Mouse (Mus musculus) B cell, adult 2 months (primary cell): Measurements from ENCODE around the gene Lrrn1.

Experiments
- DNase-seq, 2 experiments: peaks; one replicate each; pipeline ENCODE4 v3.0.0; 2022

Lrrn1 gene

DNA sequence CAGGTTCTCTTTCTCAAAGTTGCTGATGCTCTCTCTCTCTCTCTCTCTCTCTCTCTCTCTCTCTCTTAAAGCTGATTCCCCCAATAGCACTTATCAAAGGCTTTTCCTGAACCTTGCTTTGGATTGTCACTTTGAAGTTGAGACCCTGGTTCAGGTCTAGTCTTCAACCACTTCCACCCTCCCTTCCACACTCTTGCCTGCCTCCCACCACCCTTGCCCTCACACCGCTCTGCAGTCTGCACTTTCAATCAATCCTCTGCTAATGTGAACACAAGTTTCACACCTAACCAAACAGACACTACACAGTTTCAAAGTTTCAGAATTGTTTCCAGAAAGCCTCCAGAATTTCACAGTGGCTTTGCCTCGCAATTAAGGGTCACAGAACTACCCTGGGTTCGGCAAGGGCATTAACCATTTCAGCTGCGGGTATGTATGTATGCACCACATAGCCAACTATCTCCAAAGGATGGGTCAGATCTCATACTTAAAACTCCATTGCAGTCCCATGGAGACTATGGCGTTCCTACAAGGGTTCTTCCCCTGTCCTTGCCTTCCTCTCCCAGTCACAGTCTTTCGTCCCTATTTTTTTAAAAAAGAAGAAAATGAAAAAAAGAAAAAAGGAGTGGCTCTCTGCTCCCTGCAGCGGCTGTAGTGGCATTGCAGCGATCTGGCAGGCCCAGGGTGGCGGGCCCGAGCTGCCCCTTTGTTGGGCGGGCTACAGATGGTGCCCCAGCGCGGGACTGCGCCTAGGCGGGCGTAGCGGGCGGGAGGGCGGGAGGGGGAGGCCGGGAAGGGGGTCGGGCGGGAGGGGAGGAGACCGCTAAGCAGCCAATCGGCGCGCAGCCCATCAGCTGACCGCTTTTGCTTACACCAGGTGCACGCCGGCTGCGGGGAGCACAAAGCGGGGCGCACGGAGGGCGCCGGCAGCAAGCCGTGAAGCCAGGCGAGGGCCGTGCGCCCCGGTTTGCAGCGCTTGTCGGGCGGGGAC is at the start of gene Lrrn1:
Gene Lrrn1, plus strand, starts transcription at position 892 of the 988 bp plus-strand sequence.
- DNase-seq, result no peak

DNA sequence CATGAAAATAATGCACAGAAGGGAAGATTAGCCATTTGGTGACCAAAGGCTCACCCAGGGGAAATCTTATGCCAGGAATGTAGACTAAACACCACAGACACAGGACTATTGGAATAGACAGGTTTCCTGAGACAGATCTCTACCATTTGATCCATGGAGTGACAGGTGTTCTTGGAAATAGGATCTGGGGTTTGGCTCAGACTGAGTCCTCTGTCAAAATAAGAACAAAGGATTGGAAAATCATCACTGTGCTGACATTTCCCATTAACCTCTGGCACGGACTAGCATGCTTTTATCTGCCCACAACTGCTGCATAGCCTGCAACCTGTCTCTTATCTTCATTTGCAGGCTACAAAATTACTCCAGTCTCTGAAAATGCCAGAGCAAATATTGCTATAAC is 35.1 kb upstream of the Lrrn1 start:
- DNase-seq, result no peak

DNA sequence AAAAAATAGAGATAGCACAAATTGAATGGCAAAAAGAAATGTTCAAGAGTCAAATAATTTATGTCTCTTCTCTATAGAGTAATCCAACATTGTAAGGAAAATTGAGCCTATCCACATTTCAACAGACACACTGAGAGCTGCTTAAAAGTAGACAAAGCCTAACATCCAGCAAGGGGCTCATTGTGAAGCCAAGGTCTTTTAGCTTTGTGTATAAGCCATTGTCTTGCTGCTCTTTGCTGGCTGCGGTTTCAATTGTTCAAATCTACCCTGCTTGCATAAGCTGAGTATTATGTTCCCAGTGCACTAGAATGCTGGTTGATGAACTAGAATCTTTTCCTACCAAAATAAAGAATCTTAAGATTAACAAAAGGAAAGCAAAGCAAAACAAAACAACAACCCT is 33.7 kb upstream of the Lrrn1 start:
- DNase-seq, result no peak

DNA sequence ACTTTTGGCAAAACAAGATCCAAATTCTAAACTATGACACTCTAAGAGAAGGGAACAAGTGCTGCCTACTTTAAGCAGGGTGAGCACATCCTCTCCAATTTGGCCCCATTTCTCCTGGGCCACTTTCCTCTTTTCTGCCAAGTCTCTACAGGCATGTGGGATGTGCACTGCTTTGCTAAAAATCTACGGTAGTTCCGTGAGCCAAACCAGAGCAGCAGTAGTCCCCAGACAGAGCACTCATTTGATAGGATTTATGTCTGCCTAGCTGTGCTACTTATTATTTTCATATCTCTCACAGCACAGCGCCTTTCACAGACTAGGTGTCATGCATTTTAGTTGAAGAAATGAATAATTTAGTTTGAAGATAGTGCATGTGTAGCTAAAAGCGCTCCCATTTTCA is 15.9 kb upstream of the Lrrn1 start:
- DNase-seq, result no peak

DNA sequence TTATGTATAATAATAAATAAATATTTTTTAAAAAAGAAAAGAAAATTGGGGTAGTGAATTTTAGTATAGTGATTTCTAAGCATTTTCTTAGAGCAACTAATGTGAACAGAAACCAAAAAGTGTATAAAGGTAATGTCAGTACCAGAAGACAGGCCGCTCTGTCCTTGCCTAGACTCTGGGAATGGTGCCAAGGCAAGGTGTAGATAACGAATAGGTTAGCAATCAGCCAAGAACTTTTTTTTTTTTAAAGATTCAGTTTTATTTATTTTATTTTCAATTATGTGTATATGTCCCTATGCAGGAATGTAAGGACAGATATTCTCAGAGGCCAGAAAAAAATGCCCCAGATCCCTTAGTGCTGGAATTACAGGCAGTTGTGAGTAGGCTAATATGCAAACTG is 5.6 kb upstream of the Lrrn1 start:
- DNase-seq, result no peak

DNA sequence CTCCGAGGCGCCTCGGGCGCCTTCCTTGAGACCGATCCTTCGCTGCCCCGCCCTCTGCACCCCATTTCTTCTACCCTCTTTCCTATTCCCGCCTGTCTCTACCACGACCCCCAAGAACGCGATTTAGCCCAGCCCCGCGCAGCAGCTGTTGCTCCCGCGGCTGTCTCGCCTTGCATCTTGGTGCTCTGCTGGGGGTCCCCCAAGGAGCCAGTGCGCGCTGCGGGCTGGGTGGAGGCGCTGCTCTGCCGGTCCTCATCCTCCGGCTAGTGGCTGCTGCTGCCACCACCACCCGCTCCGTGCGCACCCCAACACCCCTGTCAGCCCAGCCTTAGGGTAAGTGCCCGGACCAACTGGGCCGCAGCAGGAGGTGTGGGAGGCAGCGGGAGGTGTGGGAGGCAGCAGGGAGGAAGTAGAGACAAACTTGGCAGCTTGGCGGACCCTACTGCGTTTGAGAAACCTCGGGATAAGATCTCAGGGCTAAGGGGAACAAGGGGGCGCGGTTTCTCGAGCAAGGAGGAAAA is 403 bp downstream of the Lrrn1 start:
- DNase-seq, result no peak

DNA sequence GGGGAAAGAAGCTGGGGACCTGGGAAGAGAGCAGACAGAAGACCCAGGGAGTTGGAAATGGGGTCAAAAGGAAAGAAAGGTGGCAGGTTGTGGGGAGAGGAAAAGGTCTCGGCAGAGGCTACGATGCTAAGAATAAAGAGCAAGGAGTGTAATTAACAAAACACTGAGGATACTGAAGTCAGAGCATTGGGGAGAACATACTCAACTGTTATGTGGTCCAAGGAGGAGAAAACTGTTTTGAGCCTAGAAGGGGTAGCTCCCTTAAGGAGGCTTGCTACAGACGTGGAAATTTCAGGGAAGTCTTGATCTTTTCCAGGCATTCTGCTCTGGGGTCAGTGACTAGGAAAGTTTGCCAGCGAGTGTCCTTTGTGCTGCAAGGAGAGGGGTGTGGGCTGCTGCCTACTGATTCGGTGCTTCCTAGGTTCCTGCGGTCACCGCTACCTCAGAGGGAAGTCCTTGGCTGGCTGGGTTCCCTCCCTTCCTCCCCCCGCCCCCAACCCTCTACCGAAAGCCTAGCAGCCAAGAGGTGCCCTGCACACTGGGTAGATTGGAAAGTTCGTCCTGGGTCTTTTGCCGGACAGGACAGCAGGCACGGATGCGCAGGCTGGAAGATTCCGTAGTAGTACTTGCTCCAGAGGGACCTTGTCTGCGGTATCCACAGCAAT is 1.2 kb downstream of the Lrrn1 start:
- no peak for DNase-seq

DNA sequence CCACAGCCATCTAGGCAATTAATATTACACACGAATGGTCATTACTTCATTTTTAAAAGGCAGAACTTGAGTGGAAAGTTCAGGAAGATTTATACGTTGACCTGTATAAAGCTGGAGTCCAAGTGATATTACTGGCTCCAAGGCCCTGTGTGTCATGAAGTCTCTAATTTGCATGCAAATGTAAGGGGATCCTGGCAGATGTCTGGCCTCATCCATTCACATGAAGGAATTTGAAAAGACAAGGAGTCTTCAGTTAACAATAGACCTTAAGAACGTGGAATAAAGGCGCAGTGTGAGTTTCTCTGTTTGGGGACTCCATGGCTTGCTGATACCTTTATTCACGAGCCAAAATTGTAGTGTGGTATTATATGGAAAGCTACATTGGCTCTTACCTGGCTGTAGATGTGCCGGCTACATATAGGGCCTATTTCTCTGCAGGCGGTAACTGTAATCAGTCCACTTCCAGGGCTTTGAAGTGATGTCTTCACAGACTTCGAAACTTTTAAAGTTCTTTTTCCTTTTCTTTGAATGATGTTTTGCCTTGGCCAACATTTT is 2.0 kb downstream of the Lrrn1 start:
- no peak for DNase-seq

DNA sequence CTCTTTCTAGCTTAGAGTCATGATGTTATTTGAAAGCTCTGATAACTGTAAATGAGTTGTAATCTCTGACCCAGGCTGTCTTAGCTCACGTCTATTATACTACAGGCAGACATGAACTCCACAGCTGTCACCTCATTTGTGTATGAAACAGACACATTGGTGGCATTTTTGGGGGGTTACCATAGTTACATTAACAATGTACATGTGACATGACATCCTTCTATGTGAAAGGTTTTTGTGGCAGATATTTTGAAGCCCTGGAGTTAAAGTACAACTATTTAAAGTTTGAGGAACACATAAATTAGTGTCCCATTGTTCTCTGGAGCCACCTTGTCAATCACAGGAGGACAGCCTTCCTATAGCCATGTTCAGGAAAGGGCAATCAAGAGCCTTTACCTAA is 5.0 kb downstream of the Lrrn1 start:
- DNase-seq, result no peak

DNA sequence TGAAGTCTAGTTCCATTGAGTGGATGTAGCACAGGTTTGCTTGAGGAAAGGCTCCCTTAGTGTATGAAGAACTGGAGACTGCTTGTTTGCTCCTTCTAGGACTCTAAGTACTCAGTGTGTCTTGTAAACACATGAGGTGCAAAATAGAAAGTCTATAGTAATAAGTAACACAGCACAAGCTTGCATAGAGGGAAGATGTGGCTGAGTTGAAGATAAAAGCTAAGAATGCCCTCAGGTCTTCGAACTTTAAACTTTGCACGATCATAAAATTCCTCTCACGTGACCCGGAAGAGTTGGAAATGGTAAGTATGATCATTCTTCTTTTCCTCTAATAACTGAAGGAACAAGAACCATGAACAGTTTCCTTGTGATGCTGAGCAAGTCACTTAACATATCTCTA is 7.1 kb downstream of the Lrrn1 start:
- DNase-seq, result no peak

DNA sequence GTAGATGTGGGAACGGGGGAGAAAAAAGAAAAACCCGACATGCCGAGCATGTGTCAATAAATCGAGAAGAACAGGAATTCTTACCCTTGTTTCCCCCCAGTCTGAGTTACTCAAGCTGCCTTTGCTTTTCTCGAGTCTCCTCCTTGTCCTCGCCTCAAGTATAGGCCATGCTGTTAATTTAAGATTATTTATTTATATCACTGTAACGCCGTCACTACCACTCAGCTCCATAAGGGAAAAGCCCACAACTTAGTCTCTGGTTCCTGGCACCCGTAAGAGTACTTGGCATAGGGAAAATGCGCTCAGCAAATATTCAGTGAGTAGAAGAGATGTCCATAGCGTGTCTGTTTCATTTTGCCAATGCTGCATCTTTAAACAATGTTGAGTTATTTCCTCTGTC is 11.7 kb downstream of the Lrrn1 start:
- no peak for DNase-seq

DNA sequence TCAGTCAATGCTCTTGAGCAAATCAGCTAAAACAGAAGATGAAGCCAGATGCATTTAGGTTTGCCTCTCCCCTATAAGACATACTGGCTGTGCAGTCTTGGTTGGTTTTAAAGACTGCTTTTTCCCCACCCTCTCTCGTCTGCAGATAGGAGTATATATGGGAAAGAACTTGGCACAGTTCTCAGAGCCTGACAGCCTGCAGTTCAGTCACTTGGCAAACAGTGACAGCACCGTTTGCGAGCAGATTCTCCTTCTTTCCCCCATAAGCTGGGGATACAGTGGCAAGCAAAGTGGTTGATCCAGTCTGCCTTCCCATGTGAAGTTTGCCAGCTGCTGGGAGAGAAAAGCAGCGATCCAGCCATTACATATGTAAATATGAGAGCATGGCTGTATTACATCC is 12.3 kb downstream of the Lrrn1 start:
- no peak for DNase-seq

DNA sequence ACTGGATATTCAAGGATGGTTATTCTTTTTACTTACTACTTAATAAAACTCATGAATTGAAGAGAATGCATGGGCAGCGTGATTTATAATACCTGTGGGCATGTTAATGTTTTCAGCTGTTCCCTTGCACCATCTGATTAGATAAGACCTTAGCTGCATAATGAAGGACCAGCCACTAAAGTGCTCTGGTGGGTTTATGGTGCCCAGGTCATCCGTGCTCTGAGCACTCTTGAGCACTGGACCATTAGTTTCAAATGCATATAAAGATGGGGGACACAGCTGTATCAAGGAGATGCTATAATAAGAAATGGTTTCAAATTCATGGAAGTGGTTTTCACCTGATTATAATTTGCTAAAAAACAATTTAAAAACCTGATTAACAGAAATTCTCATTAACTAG is 16.7 kb downstream of the Lrrn1 start:
- no peak for DNase-seq

DNA sequence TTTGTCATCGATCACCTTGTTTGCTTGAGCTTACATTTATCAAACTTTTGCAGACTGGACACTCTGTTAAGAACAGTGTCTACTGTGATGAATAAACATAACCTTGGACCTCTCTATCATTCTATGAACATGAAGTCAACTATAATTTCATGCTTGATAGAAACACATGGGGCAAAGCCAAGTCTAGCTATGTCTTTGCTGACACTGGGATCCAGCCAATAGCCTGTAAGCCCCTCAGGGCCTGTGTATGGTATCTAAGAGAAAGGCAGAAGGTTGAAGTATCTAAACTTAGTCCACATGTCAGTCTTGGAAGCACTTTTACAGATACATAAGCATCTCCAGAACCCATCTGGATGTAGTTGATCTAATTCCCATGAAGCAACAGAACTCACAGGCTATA is 22.9 kb downstream of the Lrrn1 start:
- no peak for DNase-seq

DNA sequence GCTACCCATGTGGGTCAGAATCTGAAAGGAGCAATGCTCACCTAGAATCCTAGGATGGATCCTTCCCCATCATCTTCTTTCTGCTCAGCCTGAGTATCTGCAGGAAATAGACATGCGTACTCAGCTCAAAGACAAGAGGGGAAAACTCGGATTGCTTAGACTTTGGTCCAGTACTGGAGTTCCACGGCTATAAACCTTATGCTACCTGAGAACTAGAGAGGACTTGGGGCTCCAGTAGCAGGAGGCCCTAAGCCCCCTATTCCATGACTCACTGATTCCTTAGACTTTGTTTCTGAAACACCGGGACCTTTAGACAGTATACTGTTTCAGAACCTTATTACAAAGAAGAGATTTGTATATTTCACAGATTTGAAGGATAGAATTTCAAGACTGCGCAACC is 25.8 kb downstream of the Lrrn1 start:
- no peak for DNase-seq

DNA sequence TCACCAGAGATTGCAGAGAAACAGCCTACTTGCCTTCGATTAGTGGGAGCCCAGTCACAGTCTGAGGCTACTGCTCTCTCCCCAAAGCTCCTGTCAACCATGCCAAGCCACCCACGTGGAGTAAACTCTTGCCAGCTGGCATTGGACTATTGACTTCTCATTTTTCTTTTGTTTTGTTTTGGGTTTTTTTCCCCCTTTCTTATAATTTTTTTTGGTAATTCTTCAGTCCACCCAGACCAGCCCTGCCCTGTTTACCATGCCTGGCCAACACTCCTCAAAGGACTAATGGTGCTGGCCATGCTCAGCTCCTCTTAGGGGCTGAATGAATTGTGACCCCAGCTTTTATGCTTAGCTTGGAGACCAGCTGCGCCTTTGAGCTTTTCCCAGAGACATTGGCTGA is 27.4 kb downstream of the Lrrn1 start:
- no peak for DNase-seq

DNA sequence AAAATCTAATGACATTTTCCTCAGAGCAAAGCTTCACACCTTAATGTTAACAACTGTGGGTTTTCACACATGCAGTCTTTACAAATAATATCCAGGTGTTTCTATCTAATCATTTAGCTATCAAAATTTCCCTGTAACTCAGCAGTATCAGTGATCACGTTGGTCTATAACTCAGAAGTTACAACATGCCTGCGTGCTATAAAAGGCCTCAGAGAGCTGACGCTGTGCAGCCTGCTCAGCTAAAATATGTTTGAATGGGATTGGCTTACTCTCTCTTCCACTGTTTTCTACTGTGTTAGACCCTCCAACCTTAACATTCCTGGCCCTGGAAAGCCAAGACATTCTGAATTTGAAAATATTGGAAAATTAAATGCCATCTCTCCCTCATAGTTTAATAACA is 28.2 kb downstream of the Lrrn1 start:
- no peak for DNase-seq

DNA sequence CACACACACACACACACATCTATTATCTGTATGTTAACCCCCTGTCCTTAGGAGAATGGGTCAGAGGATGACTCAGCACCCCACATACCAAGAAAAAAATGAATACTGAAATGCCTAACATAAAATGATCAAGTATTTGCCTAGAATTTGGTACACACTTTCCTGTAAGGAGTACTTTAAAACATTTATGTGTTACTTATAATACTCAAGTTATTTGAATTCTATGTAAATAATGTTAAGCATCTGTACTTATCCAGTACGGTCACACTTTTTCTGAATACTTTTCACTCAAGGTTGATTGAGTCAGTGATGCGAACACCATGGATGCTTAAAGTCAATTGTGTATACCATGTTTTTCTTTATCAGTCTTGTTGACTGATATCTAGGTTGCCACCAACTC is 32.7 kb downstream of the Lrrn1 start:
- no peak for DNase-seq

DNA sequence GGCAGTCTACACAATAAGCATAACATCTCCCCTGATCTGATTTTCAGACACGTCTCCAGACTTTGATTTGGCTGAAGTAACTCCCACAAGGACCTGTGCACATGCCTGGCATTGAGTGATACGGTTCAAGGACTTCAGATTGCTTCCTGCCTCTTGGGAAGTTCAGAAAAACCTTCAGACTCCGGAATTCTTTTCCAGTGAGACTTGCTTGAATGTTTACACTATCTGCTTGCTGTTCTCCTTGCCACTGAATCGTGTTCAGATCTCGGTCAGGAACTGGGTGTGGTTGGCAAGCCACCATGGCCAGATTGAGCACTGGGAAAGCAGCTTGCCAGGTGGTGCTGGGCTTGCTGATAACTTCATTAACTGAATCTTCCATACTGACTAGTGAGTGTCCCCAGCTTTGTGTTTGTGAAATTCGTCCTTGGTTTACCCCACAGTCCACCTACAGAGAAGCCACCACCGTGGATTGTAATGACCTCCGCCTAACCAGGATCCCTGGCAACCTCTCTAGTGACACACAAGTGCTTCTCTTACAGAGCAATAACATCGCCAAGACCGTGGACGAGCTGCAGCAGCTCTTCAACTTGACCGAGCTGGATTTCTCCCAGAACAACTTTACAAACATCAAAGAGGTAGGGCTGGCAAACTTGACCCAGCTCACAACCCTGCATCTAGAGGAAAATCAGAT is 37.5 kb downstream of the Lrrn1 start:
- no peak for DNase-seq

DNA sequence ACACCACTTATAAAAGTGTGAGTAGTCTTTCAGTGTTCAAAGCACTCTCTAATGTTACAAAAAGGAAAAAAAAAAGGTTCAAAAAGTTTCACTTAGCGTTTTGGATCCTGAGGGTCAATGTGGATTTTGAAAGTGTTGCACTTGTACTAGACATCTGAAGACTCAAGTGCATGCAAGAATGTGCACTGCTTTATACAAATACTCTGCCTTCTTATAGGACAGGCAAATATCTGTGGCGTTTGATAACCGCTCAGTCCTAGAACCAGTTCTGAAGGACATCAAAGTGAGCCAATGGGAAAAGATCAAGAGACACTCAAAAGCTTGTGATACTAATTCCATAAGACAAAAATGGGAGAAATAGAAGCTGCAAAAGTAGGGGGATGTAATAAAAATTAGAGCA is 45.0 kb downstream of the Lrrn1 start:
- no peak for DNase-seq

DNA sequence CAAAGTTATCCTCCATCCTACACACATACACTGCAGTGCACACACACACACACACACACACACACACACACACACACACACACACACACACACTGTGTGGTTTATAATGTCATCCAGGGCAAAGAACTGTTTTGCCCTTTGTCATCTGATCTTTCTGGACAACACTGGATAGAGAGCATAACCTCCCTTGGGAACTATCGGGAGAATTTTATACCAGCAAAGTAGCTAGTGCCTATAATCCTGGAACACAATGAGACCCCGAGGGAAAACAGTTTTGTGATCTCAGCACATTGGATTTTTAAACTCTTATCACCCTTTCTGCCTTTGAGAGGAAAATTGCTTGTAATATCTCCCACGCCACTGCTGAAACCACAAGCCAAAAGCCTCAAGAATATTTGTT is 45.8 kb downstream of the Lrrn1 start:
- DNase-seq, result no peak

DNA sequence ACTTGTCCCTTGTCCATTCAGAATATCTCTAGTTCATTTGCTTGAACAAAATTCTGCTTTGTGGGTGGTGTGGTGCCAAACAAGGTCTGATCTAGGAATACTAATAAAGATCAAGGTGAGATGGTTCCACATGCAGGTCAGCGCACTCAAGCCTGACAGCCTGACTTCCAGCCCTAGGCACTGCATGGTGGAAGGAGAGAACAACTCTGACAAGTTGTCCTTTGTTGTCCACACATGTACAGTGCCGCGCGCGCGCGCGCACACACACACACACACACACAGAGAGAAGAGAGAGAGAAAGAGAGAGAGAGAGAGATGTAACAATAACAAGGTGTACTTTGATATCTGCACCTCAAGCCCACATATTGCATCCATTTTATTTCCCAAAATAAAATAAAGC is 47.7 kb downstream of the Lrrn1 start:
- no peak for DNase-seq

DNA sequence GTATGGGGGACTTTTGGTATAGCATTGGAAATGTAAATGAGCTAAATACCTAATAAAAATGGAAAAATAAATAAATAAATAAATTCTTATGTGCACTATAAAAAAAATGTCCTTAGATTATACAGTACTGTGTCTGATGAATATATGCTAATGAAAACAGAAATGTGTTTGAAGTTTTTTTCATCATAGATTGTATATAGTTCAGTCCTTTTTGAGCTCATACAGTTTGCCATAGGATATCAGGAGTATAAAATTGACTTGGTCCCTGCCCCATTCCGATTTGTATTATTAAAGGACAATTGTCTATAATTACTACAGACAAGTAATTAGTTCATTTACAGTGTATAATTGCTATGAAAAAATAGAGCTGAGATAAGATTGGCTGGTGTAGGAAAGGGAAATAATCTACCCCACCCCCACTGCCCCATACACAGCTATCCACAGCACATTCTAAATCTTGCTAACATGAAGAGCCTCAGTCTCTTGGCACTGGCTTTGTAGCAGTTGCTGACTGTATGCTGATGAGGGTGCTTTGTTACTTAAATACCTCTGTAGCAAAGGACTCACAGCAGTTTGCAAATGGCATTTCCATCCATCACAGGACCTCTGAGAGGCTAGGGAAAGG is 54.3 kb downstream of the Lrrn1 start:
- no peak for DNase-seq
